Mouse (Mus musculus) left cerebral cortex, adult 18-20 months (tissue): ENCODE measurements around the gene Arl2bp. TPM values are rescaled to one million over a fixed set of nuclear protein-coding genes. Genes with fewer than 3 reads are reported as not detected.

Experiments used
- total RNA-seq, 2 experiments: library from RNA; stranded (reverse); gene quantifications; 2 replicates each; pipeline ENCODE4 v1.2.3; 2021

Gene Arl2bp
- total RNA-seq, 2 experiments from 2014 or later = 135 to 140 TPM

Other genes with a start within 250 kb of the Arl2bp start
- 1 to 10 TPM; 1.4 to 1.5 TPM for gene Nlrc5, start 232.2 kb upstream of the Arl2bp start, total RNA-seq
- gene Cpne2, start 133.6 kb upstream of the Arl2bp start, total RNA-seq = 10 to 100 TPM; 22.3 to 22.7 TPM
- 10 to 100 TPM; 27.4 to 29.2 TPM for gene Rspry1, start 64.7 kb upstream of the Arl2bp start, total RNA-seq
- 10 to 100 TPM; 37.5 to 42.1 TPM for gene Fam192a, start 64.6 kb upstream of the Arl2bp start, total RNA-seq
- gene Pllp, start 29.7 kb downstream of the Arl2bp start, total RNA-seq = 10 to 100 TPM; 26.7 to 31.3 TPM
- gene Ccl22, start 79.0 kb downstream of the Arl2bp start, total RNA-seq = not detected
- gene Cx3cl1, start 105.4 kb downstream of the Arl2bp start, total RNA-seq = 100 to 1,000 TPM; 569 to 570 TPM
- gene Ccl17, start 143.9 kb downstream of the Arl2bp start, total RNA-seq = 1 to 10 TPM; 8.3 to 9.2 TPM
- gene Coq9, start 171.7 kb downstream of the Arl2bp start, total RNA-seq = 10 to 100 TPM; 76.6 to 90.5 TPM
- 10 to 100 TPM; 72.3 to 75.6 TPM for gene Ciapin1, start 171.8 kb downstream of the Arl2bp start, total RNA-seq
- gene Polr2c, start 190.8 kb downstream of the Arl2bp start, total RNA-seq = 10 to 100 TPM; 74.5 to 75.7 TPM
- gene Dok4, start 209.7 kb downstream of the Arl2bp start, total RNA-seq = 10 to 100 TPM; 18.6 to 20.9 TPM